Mouse (Mus musculus): ENCODE results near the gene Slc6a2. TPM values are rescaled to one million over a fixed set of nuclear protein-coding genes. Genes with fewer than 3 reads are reported as not detected.

Slc6a2 gene
- 0.11 and 0.19 TPM in 2 replicates for polyA plus RNA-seq (2015; fragmentation: Nextera tagmentation; extraction: Ambion mirVana)

- peaks cover 12% of the 10 kb centered on the region for H3K4me1 ChIP-seq
Observed at GRCm38 (mm10) chr8:92959779-92960178, at the start of gene Slc6a2. Slc6a2 (plus strand) TSS chr8:92960079.

GRCm38 (mm10) chr8:92911477-92911876 is 48.4 kb upstream of the Slc6a2 start:
- Histone ChIP-seq H3K36me3 (0 out of 2 replicates have a peak, but pooled peaks cover 2% of the 10 kb centered on the region), H3K4me3 (no peak overlapping the region), H3K27ac (no peak overlapping the region), H3K4me2 (no peak overlapping the region), H3K4me1 (peaks cover 6% of the 10 kb centered on the region; the same call in 1 of the 2 replicates), H3K27me3 (no peaks in the 10 kb centered on the region), H3K9me3 (no peaks in the 10 kb centered on the region), H3K9ac (no peak overlapping the region)
- 81% methylated on average over 3 of the region's 3 CpGs for WGBS
- no peak for ATAC-seq (ENCODE audit: insufficient number of reproducible peaks, low FRiP score, low TSS enrichment, low read depth)

More at GRCm38 (mm10) chr8:92959779-92960178, at the start of gene Slc6a2:
- no peak for ATAC-seq (ENCODE audit: insufficient number of reproducible peaks, low FRiP score, low TSS enrichment, low read depth)
- Histone ChIP-seq H3K4me3 (peak within 1 kb of the TSS; percentile 42), H3K9ac (0 out of 2 replicates have a peak within 1 kb of the TSS, but pooled peaks have one; percentile 20), H3K27me3 (peaks cover 68% of the 10 kb centered on the region), H3K9me3 (no peaks in the 10 kb centered on the region), H3K27ac (no peak within 1 kb of the TSS), H3K4me2 (peak within 1 kb of the TSS; percentile 83), H3K36me3 (no peaks in the 10 kb centered on the region)
- 72% methylated on average over 10 of the region's 10 CpGs for WGBS

GRCm38 (mm10) chr8:92913396-92913795 is 46.5 kb upstream of the Slc6a2 start:
- Histone ChIP-seq H3K9me3 (no peaks in the 10 kb centered on the region), H3K27ac (peak overlapping the region; percentile 48), H3K36me3 (0 out of 2 replicates have a peak, but pooled peaks cover 2% of the 10 kb centered on the region), H3K27me3 (no peaks in the 10 kb centered on the region), H3K4me1 (peaks cover 6% of the 10 kb centered on the region; the same call in 1 of the 2 replicates), H3K9ac (no peak overlapping the region), H3K4me3 (no peak overlapping the region), H3K4me2 (no peak overlapping the region)
- ATAC-seq (ENCODE audit: insufficient number of reproducible peaks, low FRiP score, low TSS enrichment, low read depth), result 0 out of 2 replicates have a peak, but pooled peaks have one; percentile 44
- WGBS, result 30% methylated on average over 7 of the region's 7 CpGs

GRCm38 (mm10) chr8:92916082-92916481 is 43.8 kb upstream of the Slc6a2 start:
- H3K4me3 ChIP-seq, result no peak overlapping the region
- H3K36me3 ChIP-seq, result no peaks in the 10 kb centered on the region
- ATAC-seq (ENCODE audit: insufficient number of reproducible peaks, low FRiP score, low TSS enrichment, low read depth), result no peak
- no peaks in the 10 kb centered on the region for H3K27me3 ChIP-seq
- 84% methylated on average over 3 of the region's 3 CpGs for WGBS
- no peak overlapping the region for H3K4me2 ChIP-seq
- peaks cover 6% of the 10 kb centered on the region; the same call in 1 of the 2 replicates for H3K4me1 ChIP-seq
- no peak overlapping the region for H3K27ac ChIP-seq
- no peak overlapping the region for H3K9ac ChIP-seq
- no peaks in the 10 kb centered on the region for H3K9me3 ChIP-seq

GRCm38 (mm10) chr8:92921768-92922167 is 38.1 kb upstream of the Slc6a2 start:
- no peak overlapping the region for H3K27ac ChIP-seq
- H3K9me3 ChIP-seq, result no peaks in the 10 kb centered on the region
- H3K9ac ChIP-seq, result no peak overlapping the region
- no peaks in the 10 kb centered on the region for H3K27me3 ChIP-seq
- no peaks in the 10 kb centered on the region for H3K4me1 ChIP-seq
- 84% methylated on average over 3 of the region's 3 CpGs for WGBS
- ATAC-seq (ENCODE audit: insufficient number of reproducible peaks, low FRiP score, low TSS enrichment, low read depth), result no peak
- no peak overlapping the region for H3K4me3 ChIP-seq
- H3K36me3 ChIP-seq, result no peaks in the 10 kb centered on the region
- H3K4me2 ChIP-seq, result no peak overlapping the region

- Histone ChIP-seq H3K27ac (no peak overlapping the region), H3K9me3 (no peaks in the 10 kb centered on the region), H3K27me3 (no peaks in the 10 kb centered on the region), H3K4me1 (no peaks in the 10 kb centered on the region; the same call in 1 of the 2 replicates), H3K4me2 (no peak overlapping the region), H3K4me3 (no peak overlapping the region), H3K36me3 (no peaks in the 10 kb centered on the region), H3K9ac (no peak overlapping the region)
- WGBS, result 62% methylated on average over 4 of the region's 4 CpGs
- ATAC-seq (ENCODE audit: insufficient number of reproducible peaks, low FRiP score, low TSS enrichment, low read depth), result no peak
Observed at GRCm38 (mm10) chr8:92928986-92929385, 30.9 kb upstream of the Slc6a2 start.

GRCm38 (mm10) chr8:92938056-92938455 is 21.8 kb upstream of the Slc6a2 start:
- H3K27me3 ChIP-seq, result no peaks in the 10 kb centered on the region
- no peak overlapping the region for H3K27ac ChIP-seq
- H3K9ac ChIP-seq, result no peak overlapping the region
- H3K9me3 ChIP-seq, result no peaks in the 10 kb centered on the region
- H3K4me1 ChIP-seq, result no peaks in the 10 kb centered on the region
- H3K4me3 ChIP-seq, result no peak overlapping the region
- WGBS, result 71% methylated on average over 4 of the region's 4 CpGs
- no peak overlapping the region for H3K4me2 ChIP-seq
- no peak for ATAC-seq (ENCODE audit: insufficient number of reproducible peaks, low FRiP score, low TSS enrichment, low read depth)
- H3K36me3 ChIP-seq, result no peaks in the 10 kb centered on the region

GRCm38 (mm10) chr8:92949071-92949470 is 10.8 kb upstream of the Slc6a2 start:
- Histone ChIP-seq H3K27ac (no peak overlapping the region), H3K4me2 (no peak overlapping the region), H3K9me3 (no peaks in the 10 kb centered on the region), H3K4me3 (no peak overlapping the region), H3K27me3 (no peaks in the 10 kb centered on the region), H3K36me3 (no peaks in the 10 kb centered on the region), H3K9ac (no peak overlapping the region), H3K4me1 (no peaks in the 10 kb centered on the region)
- WGBS, result 79% methylated on average over 4 of the region's 4 CpGs
- ATAC-seq (ENCODE audit: insufficient number of reproducible peaks, low FRiP score, low TSS enrichment, low read depth), result no peak

- Histone ChIP-seq H3K4me1 (no peaks in the 10 kb centered on the region), H3K27me3 (0 out of 2 replicates have a peak, but pooled peaks cover 3% of the 10 kb centered on the region), H3K4me2 (no peak overlapping the region), H3K27ac (no peak overlapping the region), H3K9me3 (no peaks in the 10 kb centered on the region), H3K36me3 (no peaks in the 10 kb centered on the region), H3K4me3 (no peak overlapping the region), H3K9ac (no peak overlapping the region)
- no peak for ATAC-seq (ENCODE audit: insufficient number of reproducible peaks, low FRiP score, low TSS enrichment, low read depth)
- WGBS, result 82% methylated on average over 12 of the region's 12 CpGs
Observed at GRCm38 (mm10) chr8:92950639-92951371, 9.1 kb upstream of the Slc6a2 start.

- Histone ChIP-seq H3K9me3 (no peaks in the 10 kb centered on the region), H3K4me3 (no peak overlapping the region), H3K36me3 (no peaks in the 10 kb centered on the region), H3K27me3 (peaks cover 20% of the 10 kb centered on the region), H3K9ac (no peak overlapping the region), H3K4me2 (no peak overlapping the region), H3K27ac (no peak overlapping the region), H3K4me1 (no peaks in the 10 kb centered on the region)
- WGBS, result 76% methylated on average over 5 of the region's 5 CpGs
- no peak for ATAC-seq (ENCODE audit: insufficient number of reproducible peaks, low FRiP score, low TSS enrichment, low read depth)
Observed at GRCm38 (mm10) chr8:92954044-92954443, 5.8 kb upstream of the Slc6a2 start.

- Histone ChIP-seq H3K9me3 (no peaks in the 10 kb centered on the region), H3K27me3 (peaks cover 67% of the 10 kb centered on the region), H3K9ac (0 out of 2 replicates have a peak overlapping the region, but pooled peaks have one; percentile 20), H3K36me3 (no peaks in the 10 kb centered on the region), H3K4me2 (peak overlapping the region; percentile 83), H3K27ac (no peak overlapping the region), H3K4me1 (peaks cover 12% of the 10 kb centered on the region), H3K4me3 (peak overlapping the region; percentile 42)
- under 1% methylated on average over 42 of the region's 42 CpGs for WGBS
- ATAC-seq (ENCODE audit: insufficient number of reproducible peaks, low FRiP score, low TSS enrichment, low read depth), result 0 out of 2 replicates have a peak, but pooled peaks have one; percentile 44
Observed at GRCm38 (mm10) chr8:92960451-92960911, 602 bp downstream of the Slc6a2 start.

GRCm38 (mm10) chr8:92961088-92961487 is 1.2 kb downstream of the Slc6a2 start:
- no peak for ATAC-seq (ENCODE audit: insufficient number of reproducible peaks, low FRiP score, low TSS enrichment, low read depth)
- Histone ChIP-seq H3K4me1 (peaks cover 12% of the 10 kb centered on the region), H3K36me3 (no peaks in the 10 kb centered on the region), H3K4me2 (peak overlapping the region; percentile 83), H3K27ac (no peak overlapping the region), H3K27me3 (peaks cover 65% of the 10 kb centered on the region), H3K9ac (no peak overlapping the region), H3K9me3 (no peaks in the 10 kb centered on the region), H3K4me3 (peak overlapping the region; percentile 42)
- WGBS, result 3% methylated on average over 25 of the region's 25 CpGs
